Mouse (Mus musculus) hindlimb bud, embryonic 11.5 days (tissue): ENCODE measurements around the gene Adora3.
"Not testable (repeated sequence)": the region's sequence is repeated elsewhere in the genome, so short reads cannot be mapped to it uniquely, and the experiment has no call there.

Experiments
- DNase-seq: peaks from one replicate; pipeline ENCODE4 v3.0.0-alpha.2; 2012; ENCODE audit warnings: low read depth, low spot score; ENCODE audit errors: extremely low spot score

The Adora3 gene

GRCm38 (mm10) chr3:105899394-105900147, 28.9 kb downstream of the Adora3 start:
- peak; percentile 82 for DNase-seq

GRCm38 (mm10) chr3:105900266-105900665, 29.6 kb downstream of the Adora3 start:
- no peak for DNase-seq

GRCm38 (mm10) chr3:105900716-105901115, 30.1 kb downstream of the Adora3 start:
- no peak for DNase-seq

GRCm38 (mm10) chr3:105901468-105901867, 30.8 kb downstream of the Adora3 start:
- DNase-seq = no peak

- no peak for DNase-seq
Measured at GRCm38 (mm10) chr3:105904213-105904612, 33.6 kb downstream of the Adora3 start.

GRCm38 (mm10) chr3:105904721-105905120, 34.1 kb downstream of the Adora3 start:
- no peak for DNase-seq

GRCm38 (mm10) chr3:105907956-105908655, 37.4 kb downstream of the Adora3 start:
- no peak for DNase-seq

- no peak for DNase-seq
Measured at GRCm38 (mm10) chr3:105908976-105909375, 38.3 kb downstream of the Adora3 start.

GRCm38 (mm10) chr3:105910519-105911190, 40.0 kb downstream of the Adora3 start:
- DNase-seq = no peak

- no peak for DNase-seq
Measured at GRCm38 (mm10) chr3:105912097-105912880, 41.6 kb downstream of the Adora3 start.

- DNase-seq = no peak
Measured at GRCm38 (mm10) chr3:105913839-105914681, 43.4 kb downstream of the Adora3 start.

GRCm38 (mm10) chr3:105915281-105915680, 44.6 kb downstream of the Adora3 start:
- DNase-seq = no peak

- not testable (repeated sequence) for DNase-seq
Measured at GRCm38 (mm10) chr3:105916455-105916854, 45.8 kb downstream of the Adora3 start.

GRCm38 (mm10) chr3:105917656-105918354, 47.1 kb downstream of the Adora3 start:
- no peak for DNase-seq

- no peak for DNase-seq
Measured at GRCm38 (mm10) chr3:105918355-105918745, 47.7 kb downstream of the Adora3 start.

- DNase-seq = not testable (repeated sequence)
Measured at GRCm38 (mm10) chr3:105920743-105921142, 50.1 kb downstream of the Adora3 start.

- DNase-seq = no peak
Measured at GRCm38 (mm10) chr3:105921959-105922358, 51.3 kb downstream of the Adora3 start.

- DNase-seq = no peak
Measured at GRCm38 (mm10) chr3:105924616-105925015, 54.0 kb downstream of the Adora3 start.

GRCm38 (mm10) chr3:105927561-105928194, 57.0 kb downstream of the Adora3 start:
- DNase-seq = no peak
